Mouse (Mus musculus) ES-Bruce4 (cell line): ENCODE data around the gene 4930467E23Rik.
"Not testable (repeated sequence)": the region's sequence is repeated elsewhere in the genome, so short reads cannot be mapped to it uniquely, and the experiment has no call there.

Experiments used
- EP300 ChIP-seq: IDR thresholded peaks from 2 replicates; pipeline ENCODE4 v1.6.1; 2011; ENCODE audit warnings: low read depth, low read length; ENCODE audit not compliant: insufficient read depth
- POLR2A ChIP-seq: IDR thresholded peaks from one replicate; pipeline ENCODE4 v1.8.1; 2011; ENCODE audit warnings: low read length; ENCODE audit not compliant: insufficient read depth

- not testable (repeated sequence) for TF ChIP-seq POLR2A, EP300
These were observed 32.3 kb downstream of the 4930467E23Rik start for GRCm38 (mm10) chr8:19761660-19762059.
